Mouse (Mus musculus) ZHBTc4 (cell line): Measurements from ENCODE around the gene Hnrnpul2.

Experiments
- DNase-seq: peaks from one replicate; pipeline ENCODE4 v3.0.0-alpha.2; 2011; ENCODE audit warnings: low read depth, low spot score

The Hnrnpul2 gene

DNA sequence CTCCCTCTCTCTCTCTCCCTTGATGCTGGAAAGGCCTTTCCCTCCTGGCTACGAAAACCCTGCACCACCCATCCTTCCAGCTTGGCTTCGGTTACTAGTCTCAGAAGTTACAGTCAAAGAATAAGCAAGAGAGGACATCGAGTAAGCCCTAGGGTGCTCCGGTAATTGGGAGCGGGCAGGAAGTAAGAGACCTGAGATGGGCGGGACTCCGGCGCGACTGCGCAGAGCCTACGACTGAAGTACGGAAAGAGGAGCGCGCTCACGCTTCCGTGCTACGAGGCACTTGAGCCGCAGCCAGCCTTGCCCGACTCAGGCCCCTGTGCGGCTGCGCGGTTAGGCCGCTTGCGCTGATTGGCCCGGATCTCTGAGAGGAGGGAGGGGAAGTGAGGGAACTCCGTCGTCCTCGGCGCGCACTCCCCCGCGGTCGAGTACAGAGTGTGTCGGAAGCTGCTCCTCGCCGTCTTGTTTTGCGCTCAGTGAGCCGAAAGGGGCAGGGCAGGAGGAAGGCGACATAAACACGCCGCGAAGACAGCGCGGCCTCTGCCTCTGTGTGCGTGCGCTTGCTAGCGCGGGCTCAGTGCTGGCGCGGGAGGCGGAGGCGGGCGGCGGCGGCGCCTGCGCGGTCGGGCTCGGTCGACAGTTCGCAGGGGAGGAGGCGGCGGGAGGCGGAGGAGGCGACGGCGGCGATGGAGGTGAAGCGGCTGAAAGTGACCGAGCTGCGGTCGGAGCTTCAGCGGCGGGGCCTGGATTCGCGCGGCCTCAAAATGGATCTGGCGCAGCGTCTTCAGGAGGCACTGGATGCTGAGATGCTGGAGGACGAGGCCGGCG lies at the start of gene Hnrnpul2:
Gene Hnrnpul2, plus strand, starts transcription at position 415 of the 828 bp plus-strand sequence.
- DNase-seq: peak; percentile 100

DNA sequence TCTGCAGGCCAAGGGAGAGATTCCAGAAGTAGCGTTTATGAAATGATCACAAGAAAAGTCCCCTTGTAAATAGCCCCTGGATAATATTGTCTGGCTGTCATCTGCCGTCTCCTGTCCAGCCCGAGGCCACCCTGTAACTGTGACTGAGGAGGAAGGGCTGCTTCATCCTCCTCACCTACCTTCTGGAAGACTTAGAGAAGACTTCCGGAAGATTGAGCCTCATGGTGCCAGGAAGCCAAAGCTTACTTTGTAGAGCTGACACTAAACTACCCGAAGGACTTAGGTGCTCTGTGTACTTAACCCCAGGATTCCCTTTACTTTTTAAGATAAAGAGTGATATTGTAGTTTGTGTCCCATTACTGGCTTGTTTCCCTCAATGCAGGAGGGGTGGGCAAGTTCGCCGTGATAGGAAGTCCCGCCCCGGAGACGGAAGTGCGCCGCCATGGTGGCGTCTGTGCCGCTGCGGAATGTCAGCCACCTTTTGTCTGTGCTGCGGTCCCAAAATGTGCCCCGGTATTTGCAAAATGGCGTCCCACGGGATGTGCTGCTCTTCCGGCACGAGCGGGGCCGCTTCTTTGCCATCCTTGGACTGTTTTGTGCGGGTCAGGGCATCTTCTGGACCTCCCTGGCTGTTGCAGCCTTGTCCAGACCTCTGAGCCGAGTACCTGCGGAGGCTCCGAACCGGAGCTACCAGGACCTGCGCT lies 49.1 kb upstream of the Hnrnpul2 start, which contains the start of gene Tmem223:
Gene Tmem223, plus strand, starts transcription at position 430 of the 704 bp plus-strand sequence.
- DNase-seq: peak; percentile 91

DNA sequence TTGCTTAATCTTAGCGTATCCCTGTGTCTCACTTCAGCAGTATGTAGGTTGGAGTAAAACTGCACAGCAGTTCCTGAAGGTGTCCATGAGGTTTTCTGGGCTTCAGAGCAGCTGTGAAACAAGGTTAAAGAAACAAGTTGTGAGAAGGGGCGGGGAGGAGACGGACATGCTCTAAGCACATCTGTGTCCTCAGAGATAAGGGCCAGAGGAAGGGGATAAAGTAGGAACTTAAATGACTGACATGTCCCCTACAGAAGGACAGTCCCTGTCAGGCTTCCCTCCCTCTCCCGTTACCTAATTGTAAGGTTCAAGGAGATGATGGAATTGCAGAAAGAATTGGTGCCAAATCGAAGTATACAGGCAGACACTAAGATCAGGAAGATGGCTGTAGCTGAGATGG lies 46.8 kb upstream of the Hnrnpul2 start:
- DNase-seq: no peak

DNA sequence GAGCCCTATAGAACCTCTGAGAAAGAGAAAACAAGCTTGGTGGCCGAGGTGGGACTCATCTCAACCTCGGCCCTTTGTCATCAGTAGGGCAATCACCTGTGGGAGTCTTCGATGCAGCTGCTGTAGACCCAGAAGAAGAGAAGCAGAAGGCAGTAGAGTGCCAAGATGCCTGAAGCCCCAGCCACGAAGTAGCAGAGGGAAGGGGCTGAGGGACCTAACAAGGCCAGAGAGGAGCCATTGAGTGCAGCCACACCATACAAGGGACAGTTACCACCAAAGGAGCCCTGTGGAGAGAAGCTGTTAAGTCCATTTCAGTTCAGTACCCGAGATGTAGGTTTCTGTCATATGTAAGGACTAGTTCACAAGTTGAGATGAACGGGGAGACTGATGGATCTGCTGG lies 46.4 kb upstream of the Hnrnpul2 start:
- no peak for DNase-seq

DNA sequence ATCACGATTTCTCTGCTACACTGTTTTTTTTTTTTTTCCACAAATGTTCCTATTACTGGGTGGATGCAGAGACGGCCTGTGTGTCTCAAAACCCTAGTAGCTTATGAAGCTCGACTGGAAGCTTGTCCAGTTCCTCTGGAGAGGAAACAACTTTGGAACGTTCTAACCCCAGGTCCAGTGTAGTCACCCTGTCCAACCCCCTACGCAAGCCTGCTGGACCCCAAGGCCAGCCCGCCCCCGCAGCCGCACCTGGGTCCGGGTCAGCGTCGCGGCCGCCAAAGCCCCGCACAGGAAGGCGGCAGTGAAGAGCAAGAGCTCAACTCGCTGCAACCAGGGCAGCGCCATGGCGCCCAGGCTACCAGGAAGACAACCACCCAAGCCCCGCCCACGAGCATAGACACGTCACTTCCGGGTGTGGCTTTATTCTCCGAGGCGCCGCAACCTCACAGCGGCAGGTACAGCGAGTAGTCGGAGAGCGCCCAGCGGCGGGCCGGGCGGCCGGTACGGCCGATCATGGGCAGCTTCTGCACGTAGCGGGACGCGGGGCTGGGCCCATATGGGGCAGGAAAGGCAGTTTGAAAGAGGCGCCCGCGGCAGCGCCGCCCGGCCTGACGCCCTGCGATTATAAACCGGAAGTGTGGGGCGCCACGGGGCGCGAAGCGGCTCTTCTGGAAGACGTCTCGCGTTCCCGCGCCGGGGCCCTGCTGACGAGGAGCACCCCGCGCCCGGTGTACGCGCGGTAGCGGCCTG lies 45.5 kb upstream of the Hnrnpul2 start, which contains the start of gene Tmem179b:
Gene Tmem179b, minus strand, starts transcription at position 382 of the 750 bp plus-strand sequence.
- DNase-seq: peak; percentile 97

DNA sequence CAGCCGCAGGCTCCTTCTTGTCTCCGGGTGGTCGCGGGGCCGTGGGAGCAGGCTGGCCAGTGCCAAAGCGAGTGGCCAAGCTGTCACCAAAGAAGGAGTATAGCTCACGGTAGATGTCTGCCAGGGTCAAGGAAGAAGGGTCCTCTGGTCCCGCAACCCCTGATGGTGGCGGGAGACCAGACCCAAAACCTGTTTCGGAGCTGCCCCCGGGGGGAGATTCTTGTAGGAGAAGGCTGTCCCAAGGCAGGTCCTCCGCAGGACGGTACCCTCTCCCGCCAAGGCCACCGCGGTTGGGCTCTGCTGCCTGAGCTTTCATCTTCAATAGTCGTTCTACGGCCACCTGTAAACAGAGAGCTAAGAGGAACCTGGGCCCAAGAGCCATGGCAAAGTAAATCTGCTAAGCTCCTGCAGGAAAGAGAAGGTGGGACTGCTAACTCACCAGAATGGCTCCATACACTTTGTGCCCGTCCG lies 44.8 kb upstream of the Hnrnpul2 start:
- no peak for DNase-seq

DNA sequence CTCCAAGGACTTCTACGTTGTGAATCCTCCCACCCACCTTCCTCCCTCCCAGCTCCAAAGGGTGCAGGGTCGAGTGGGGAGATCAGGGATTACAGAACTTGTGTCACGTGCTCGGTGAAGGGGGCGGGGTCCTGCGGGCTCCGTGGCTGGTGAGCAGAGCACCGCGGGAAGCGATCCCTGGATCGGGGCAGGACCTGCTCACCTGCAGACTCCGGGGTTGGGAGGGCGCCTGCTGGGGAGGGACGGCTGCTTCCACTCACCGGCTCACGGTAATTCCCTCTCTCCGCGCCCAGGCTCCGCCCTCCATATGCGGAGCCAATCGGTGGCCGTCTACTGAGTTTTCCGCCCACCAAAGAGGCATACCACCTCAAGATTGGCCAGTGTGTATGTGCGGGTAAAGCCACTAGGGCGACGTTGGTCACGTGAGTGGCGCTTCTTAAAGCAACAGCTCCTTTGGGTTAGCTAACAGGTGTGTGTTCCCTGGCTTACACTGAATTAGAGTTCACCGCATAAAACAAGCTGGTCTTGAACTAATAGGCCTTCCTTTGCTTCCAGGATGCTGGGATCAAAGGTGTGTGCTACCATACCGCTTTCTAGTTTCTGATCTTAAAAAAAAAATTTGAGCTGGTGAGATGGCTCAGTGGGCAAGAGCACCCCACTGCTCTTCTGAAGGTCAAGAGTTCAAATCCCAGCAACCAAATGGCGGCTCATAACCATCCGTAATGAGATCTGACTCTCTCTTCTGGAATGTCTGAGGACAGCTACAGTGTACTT lies 33.6 kb upstream of the Hnrnpul2 start, which contains the start of gene Taf6l:
Gene Taf6l, minus strand, starts transcription at position 410 of the 774 bp plus-strand sequence.
- DNase-seq: peak; percentile 99

DNA sequence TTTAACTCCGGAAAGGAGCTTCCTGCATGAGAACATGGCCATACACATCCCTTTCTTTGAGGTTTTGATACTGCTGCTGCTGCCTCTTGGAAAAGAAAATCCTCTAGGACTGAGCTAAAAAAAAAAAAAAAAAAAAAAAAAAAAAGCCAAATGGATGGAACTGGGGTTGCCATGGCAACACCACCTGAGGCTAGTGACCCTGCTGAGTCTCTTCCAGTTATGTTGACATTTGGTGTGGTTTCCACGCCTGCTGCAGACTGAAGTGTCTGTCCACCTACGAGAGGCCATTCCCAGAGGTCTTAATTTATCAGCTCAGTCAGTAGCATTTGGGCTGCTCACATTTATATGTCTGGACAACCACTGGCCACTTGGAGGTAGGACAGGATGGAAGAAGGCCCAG lies 31.3 kb upstream of the Hnrnpul2 start:
- peak; percentile 48 for DNase-seq

DNA sequence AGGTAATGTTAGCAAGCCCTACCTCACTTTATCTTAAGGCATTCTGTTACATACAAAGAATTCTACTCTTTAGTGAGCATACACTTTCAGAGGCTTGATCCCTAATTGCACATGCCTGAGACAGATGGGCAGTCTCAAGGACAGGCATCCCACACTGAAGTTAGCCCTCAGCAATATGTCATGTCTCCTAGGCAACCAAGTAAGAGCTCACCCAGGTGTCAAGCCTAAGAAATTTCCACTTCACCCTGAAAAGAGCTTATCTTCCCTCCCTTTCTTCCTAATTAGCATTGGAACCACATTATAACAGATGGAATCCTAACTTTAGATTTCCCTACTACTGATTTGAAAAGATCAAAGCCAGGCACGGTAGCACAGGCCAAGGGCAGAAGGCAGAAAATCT lies 30.6 kb upstream of the Hnrnpul2 start:
- no peak for DNase-seq

DNA sequence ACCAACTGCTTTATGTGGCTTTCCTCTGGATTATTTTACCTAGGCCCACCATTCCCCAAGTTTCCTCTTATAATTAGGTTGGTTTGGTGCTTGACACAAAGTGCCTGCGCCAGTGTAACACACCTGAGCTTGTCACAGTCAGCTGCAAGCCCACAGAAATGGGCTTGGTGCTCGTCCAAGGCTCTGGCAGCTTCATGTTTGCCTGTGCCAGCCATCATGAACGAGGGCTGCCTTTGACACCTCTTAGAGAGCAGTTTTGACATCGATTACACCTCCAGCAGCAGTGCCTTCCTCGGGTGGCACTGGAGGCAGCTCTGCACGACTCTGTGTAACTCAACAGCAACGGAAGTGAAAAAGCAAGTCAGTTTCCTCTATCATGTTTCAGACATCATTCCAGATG lies 29.6 kb upstream of the Hnrnpul2 start:
- no peak for DNase-seq

DNA sequence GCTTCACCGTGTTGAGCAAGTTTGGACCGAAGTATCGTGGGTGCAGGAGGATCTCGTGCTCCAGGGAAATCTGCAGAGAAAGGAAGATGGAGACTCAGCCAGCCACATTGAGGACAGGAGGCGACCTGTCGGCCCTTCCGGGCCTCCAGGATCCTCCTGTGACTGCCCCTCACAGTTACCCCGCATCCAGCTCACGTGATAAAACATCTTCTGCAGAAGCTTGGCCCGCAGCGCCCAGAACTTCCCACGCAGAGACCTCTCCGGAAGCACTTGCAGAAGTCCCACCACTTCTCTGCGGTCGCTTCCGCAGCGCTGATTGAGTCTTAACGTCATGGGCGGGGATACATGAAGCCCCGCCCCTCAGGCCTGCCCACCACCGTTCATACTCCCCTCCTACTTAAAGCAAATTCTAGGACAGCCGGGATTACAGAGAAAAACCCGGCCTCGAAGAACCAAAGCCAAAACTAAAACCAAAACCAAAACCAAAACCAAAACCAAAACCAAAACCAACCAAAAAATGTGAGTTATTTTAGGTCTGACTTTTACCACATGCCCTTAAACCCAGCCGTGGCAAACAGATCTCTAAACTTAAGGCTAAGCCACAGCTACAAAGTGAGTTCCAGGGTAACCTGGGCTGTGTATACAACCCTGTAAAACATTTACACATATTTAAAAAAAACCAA lies 21.4 kb upstream of the Hnrnpul2 start, which contains the start of gene Polr2g:
Gene Polr2g, minus strand, starts transcription at position 314 of the 683 bp plus-strand sequence.
- DNase-seq: peak; percentile 97

DNA sequence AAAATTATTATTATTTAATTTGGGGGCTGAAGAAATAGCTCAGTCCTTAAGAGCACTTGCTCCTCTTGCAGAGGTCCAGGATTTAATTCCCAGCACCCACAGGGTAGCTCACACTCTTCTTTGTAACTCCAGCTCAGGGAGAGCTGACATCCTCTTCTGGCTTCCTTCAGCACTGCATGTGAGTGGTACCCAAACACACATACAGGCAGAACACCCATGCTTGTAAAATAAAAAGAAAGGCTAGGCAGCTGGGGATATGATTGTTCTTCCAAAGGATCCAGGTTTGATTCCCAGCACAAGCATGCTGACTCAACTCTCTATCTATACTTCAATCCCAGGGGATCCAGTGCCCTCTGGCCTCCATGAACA lies 20.9 kb upstream of the Hnrnpul2 start:
- no peak for DNase-seq

DNA sequence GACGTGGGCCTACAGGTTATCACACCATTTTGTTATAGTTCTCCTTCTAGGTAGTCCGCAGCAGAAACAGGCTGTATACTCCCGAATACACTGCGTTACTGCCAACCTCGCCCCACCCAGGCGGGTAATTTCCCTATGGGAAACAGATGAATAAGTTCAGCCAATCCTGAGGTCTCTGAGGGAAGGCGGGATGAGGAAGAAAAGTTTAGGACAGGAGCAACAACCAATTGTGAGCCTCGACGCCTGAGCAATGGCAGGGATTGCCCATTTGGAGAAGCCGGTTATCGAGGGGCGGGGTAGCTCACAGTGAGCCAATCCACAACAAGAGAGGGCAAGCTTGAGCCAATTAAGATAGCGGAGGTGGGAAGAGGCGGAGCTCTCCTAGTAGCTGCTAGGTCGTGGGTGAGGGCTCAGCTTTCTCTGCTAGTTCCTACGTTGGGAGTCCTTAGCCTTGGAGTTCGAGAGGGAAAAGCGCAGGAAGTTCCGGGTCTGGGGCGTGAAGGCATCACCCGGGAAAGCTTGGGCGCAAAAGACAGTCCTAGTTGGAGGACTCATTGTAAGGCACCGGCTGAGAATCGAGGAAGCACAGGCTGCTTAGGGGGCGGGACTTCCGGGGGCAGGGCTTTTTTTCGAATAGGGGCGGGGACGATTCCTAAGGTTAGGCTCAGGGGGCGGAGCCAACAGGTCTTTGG lies 17.5 kb upstream of the Hnrnpul2 start, which contains the start of gene Zbtb3:
Gene Zbtb3, plus strand, starts transcription at position 426 of the 692 bp plus-strand sequence.
- DNase-seq: peak; percentile 100

DNA sequence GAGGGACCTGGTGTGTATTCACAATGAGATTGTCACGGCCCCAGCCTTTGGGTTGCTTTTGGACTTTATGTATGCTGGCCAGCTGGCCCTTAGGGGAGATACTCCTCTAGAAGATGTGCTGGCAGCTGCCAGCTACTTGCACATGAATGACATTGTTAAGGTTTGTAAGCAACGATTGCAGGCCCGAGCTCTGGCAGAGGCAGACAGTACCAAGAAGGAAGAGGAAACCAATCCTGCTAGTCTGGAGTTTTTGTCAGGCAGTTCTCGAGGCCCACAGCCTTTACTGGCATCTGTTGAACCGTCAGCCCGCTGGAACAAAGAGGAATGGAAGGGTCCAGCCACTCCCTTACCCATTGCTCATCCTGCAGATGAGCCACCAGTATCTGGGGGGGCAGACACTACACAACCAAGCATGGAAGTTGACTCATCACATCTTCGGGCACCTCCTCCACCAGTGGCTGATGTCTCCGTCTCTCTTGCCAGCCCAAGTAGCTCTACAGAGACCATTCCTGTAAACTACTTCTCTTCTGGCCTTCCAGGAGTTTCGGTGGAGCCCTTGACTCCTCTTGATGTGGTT lies 16.5 kb upstream of the Hnrnpul2 start:
- no peak for DNase-seq

DNA sequence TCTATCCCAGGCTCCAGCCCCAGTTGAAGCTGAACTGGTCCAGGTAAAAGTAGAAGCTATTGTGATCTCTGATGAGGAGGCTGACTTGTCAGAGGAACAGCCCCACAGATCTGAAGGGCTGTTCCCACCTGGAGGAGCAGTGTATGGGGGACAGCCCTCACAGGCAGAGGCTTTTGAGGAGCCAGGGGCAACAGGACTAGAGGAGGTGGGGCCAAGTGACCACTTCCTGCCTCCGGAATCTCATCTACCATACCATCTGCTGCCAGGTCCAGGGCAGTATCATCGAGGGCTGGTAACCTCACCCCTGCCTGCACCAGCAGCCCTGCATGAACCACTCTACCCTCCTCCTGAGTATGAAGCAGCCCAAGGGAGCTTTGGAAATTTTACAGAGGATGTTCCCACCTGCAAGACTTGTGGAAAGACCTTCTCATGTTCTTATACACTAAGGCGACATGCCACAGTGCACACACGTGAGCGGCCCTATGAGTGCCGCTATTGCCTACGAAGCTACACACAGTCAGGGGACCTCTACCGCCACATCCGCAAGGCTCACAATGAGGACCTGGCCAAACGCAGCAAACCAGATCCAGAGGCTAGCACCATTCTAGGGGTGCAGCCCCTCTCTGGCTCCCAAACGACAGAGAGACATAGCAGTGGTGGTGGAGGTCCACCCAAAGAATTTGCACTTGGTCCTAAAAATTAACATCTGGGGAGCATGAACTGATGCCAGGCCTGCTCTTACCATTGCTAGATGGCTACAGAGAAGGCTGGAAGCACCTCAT lies 15.7 kb upstream of the Hnrnpul2 start:
- DNase-seq: no peak

DNA sequence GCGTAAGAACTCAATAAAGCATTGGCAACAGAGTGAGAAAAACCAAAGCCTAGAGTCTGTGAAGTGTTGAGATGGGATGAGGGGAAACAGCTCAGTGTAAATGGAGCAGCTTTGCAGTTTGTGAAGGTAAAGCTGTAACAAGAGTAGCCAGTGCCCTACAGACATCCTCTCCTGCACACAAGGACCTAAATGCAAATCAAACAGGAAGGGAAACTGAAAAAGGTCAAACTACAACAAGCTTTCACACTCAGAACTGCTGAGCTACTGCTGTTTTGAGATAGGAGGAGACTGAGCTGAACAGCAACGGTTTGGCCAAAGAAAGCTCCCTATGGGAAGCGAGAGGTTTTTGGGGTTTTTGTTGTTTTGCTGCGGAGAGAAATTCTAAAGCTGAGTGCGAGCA lies 13.0 kb upstream of the Hnrnpul2 start:
- no peak for DNase-seq

DNA sequence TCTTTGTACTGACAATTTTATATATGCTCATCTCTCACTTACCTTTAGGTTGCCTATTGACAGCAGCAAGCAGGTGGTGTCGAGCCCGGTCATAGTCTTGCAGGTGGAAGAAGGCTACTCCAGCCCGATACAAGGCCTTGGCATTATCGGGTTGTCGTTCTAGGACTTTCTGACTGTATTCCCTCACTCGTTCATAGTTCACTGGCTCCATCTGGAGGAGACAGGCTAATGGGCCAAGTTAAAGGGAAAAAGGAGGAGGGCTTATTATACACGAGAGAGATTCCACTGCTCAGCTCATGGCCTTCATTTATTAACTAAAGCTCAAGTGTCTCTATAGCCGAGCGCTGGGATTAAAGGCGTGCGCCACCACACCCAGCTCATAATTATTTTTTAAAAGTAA lies 4.0 kb upstream of the Hnrnpul2 start:
- no peak for DNase-seq

DNA sequence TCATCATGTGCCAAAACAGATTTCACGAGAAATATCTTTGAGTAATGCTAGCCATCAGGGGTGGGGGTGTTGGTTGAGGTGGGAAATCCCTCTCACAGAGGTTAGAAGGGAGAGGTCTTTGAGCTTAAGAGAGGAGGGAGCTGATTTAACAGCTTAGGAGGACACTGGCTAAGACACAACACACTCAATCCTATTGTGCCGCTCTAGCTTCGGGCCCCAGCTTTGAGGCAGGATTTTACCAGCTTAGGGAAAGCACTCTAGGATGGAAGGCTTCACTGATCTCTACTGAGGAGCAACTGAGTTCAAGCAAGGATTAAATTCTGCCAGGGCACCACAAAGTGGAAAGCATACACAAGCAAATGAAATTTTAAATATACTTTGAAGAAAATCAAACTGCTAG lies 2.8 kb upstream of the Hnrnpul2 start:
- no peak for DNase-seq
